Mouse (Mus musculus) cerebellum, adult 2 months (tissue): ENCODE data around the gene Gkn3.

Experiments
- CTCF ChIP-seq: fragments of 200-500 bp; IDR thresholded peaks from 2 replicates; pipeline ENCODE4 v1.5.1; 2011; ENCODE audit warnings: low read depth, mild to moderate bottlenecking, control low read depth, low read length, moderate library complexity, borderline replicate concordance; ENCODE audit not compliant: insufficient read depth
- POLR2A ChIP-seq: fragments of 200-500 bp; IDR thresholded peaks from 2 replicates; pipeline ENCODE4 v1.6.1; 2011; ENCODE audit warnings: low read length, control low read depth, borderline replicate concordance; ENCODE audit not compliant: insufficient read depth

DNA sequence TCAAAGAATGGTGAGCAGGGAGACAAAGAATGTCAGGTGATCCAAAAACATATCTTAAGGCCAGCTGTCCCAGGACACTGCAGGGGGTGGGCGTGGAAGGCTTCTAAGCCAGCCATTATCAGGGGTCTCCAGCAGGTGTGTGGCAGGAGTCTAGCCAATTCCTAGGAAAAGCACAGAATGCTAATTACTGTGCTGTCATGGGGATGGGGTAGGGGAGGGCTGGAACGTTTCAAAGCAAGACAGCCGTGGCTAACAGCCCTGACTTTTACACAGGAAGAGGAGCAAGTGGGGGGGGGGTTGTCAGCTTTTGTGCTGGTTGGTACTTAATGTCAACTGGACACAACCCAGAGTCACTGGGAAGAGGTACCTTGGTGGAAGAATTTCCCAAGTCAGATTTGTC lies 23.3 kb upstream of the Gkn3 start:
- TF ChIP-seq POLR2A (no peak), CTCF (no peak)
